Mouse (Mus musculus): Measurements from ENCODE around the gene Ggn. TPM values are rescaled to one million over a fixed set of nuclear protein-coding genes. Genes with fewer than 3 reads are reported as not detected.
"Not testable (repeated sequence)": the region's sequence is repeated elsewhere in the genome, so short reads cannot be mapped to it uniquely, and the experiment has no call there.

Ggn gene
- polyA plus RNA-seq, 2 experiments: 0.03 TPM; not detected in 1

GRCm38 (mm10) chr7:29126173-29126915 is 43.7 kb upstream of the Ggn start:
- WGBS (ENCODE audit: insufficient replicate concordance): 9% methylated on average over 7 of the region's 7 CpGs
- TF ChIP-seq CTCF (IDR thresholded peaks at IDR 0.05; ENCODE audit: low read depth) (peak; percentile 76), EP300 (IDR thresholded peaks at IDR 0.05; ENCODE audit: low read depth) (no peak)
- no peak overlapping the region for H3K4me2 ChIP-seq (ENCODE audit: low read depth)

GRCm38 (mm10) chr7:29128725-29129124 is 41.3 kb upstream of the Ggn start:
- no peaks in the 10 kb centered on the region; the same call in 1 of the 2 replicates for H3K27me3 ChIP-seq (ENCODE audit: control insufficient read depth, insufficient read depth, low read length)
- no peaks in the 10 kb centered on the region for H3K36me3 ChIP-seq (replicated peaks; ENCODE audit: control insufficient read depth, insufficient read depth, low read depth)
- no peaks in the 10 kb centered on the region for H3K9me3 ChIP-seq (ENCODE audit: control insufficient read depth, low read length)
- H3K4me2 ChIP-seq (ENCODE audit: low read depth): no peak overlapping the region
- WGBS (ENCODE audit: insufficient replicate concordance): 56% methylated on average over 2 of the region's 2 CpGs
- no peak for ATAC-seq (ENCODE audit: insufficient read depth)
- no peak overlapping the region for H3K27ac ChIP-seq
- H3K4me1 ChIP-seq (replicated peaks; ENCODE audit: control insufficient read depth in 2 of 2, insufficient read depth in 2 of 2, low read length in 1 of 2): peaks cover 0 to 10% of the 10 kb centered on the region in 2 experiments; a peak in 3 of 4 replicates
- no peak overlapping the region for H3K4me3 ChIP-seq (ENCODE audit: insufficient read depth in 1 of 2, low read depth in 2 of 2, low read length in 2 of 2)
- no peak overlapping the region for H3K9ac ChIP-seq (replicated peaks)
- no peak for DNase-seq (ENCODE audit: low read depth in 3 of 3, low spot score in 3 of 3)
- TF ChIP-seq CTCF (IDR thresholded peaks at IDR 0.05; ENCODE audit: low read depth) (peak; percentile 57), EP300 (IDR thresholded peaks at IDR 0.05; ENCODE audit: low read depth) (no peak)

More at GRCm38 (mm10) chr7:29126173-29126915, 43.7 kb upstream of the Ggn start:
- H3K36me3 ChIP-seq (replicated peaks; ENCODE audit: control insufficient read depth, insufficient read depth, low read depth): no peaks in the 10 kb centered on the region
- ATAC-seq (ENCODE audit: insufficient read depth) (peak; percentile 33; the same call in 1 of the 2 replicates), DNase-seq (ENCODE audit: low read depth in 3 of 3, low spot score in 3 of 3) (peak; percentile 24 to 48 (median 43))
- no peak overlapping the region for H3K4me3 ChIP-seq (ENCODE audit: insufficient read depth in 1 of 2, low read depth in 2 of 2, low read length in 2 of 2)
- H3K9me3 ChIP-seq (ENCODE audit: control insufficient read depth, low read length): no peaks in the 10 kb centered on the region
- no peaks in the 10 kb centered on the region; the same call in 1 of the 2 replicates for H3K27me3 ChIP-seq (ENCODE audit: control insufficient read depth, insufficient read depth, low read length)
- no peak overlapping the region for H3K9ac ChIP-seq (replicated peaks)
- no peak overlapping the region for H3K27ac ChIP-seq
- peaks cover 0 to 10% of the 10 kb centered on the region in 2 experiments; a peak in 3 of 4 replicates for H3K4me1 ChIP-seq (replicated peaks; ENCODE audit: control insufficient read depth in 2 of 2, insufficient read depth in 2 of 2, low read length in 1 of 2)

GRCm38 (mm10) chr7:29134230-29134629 is 35.8 kb upstream of the Ggn start:
- no peak for ATAC-seq (ENCODE audit: insufficient read depth)
- H3K4me2 ChIP-seq (ENCODE audit: low read depth): peak overlapping the region; percentile 1; the same call in 1 of the 2 replicates
- no peak for DNase-seq (ENCODE audit: low read depth in 3 of 3, low spot score in 3 of 3)
- no peak overlapping the region for H3K4me3 ChIP-seq (ENCODE audit: insufficient read depth in 1 of 2, low read depth in 2 of 2, low read length in 2 of 2)
- H3K9me3 ChIP-seq (ENCODE audit: control insufficient read depth, low read length): no peaks in the 10 kb centered on the region
- WGBS (ENCODE audit: insufficient replicate concordance): 4% methylated on average over 4 of the region's 4 CpGs
- no peaks in the 10 kb centered on the region for H3K36me3 ChIP-seq (replicated peaks; ENCODE audit: control insufficient read depth, insufficient read depth, low read depth)
- no peak overlapping the region for H3K9ac ChIP-seq (replicated peaks)
- H3K27me3 ChIP-seq (ENCODE audit: control insufficient read depth, insufficient read depth, low read length): no peaks in the 10 kb centered on the region; the same call in 1 of the 2 replicates
- no peaks in the 10 kb centered on the region for H3K4me1 ChIP-seq (replicated peaks; ENCODE audit: control insufficient read depth in 2 of 2, insufficient read depth in 2 of 2, low read length in 1 of 2)
- H3K27ac ChIP-seq: no peak overlapping the region
- TF ChIP-seq EP300 (IDR thresholded peaks at IDR 0.05; ENCODE audit: low read depth) (no peak), CTCF (IDR thresholded peaks at IDR 0.05; ENCODE audit: low read depth) (no peak)

GRCm38 (mm10) chr7:29134693-29135386 is 35.2 kb upstream of the Ggn start, which contains the start of gene Rasgrp4:
Rasgrp4 (plus strand) TSS chr7:29134851.
- Histone ChIP-seq H3K27me3 (ENCODE audit: control insufficient read depth, insufficient read depth, low read length) (no peaks in the 10 kb centered on the region; the same call in 1 of the 2 replicates), H3K9ac (replicated peaks) (no peak within 1 kb of the TSS), H3K4me2 (ENCODE audit: low read depth) (peak within 1 kb of the TSS; percentile 1; the same call in 1 of the 2 replicates), H3K9me3 (ENCODE audit: control insufficient read depth, low read length) (no peaks in the 10 kb centered on the region), H3K27ac (no peak within 1 kb of the TSS), H3K36me3 (replicated peaks; ENCODE audit: control insufficient read depth, insufficient read depth, low read depth) (no peaks in the 10 kb centered on the region), H3K4me1 (replicated peaks; ENCODE audit: control insufficient read depth in 2 of 2, insufficient read depth in 2 of 2, low read length in 1 of 2) (no peaks in the 10 kb centered on the region), H3K4me3 (ENCODE audit: insufficient read depth in 1 of 2, low read depth in 2 of 2, low read length in 2 of 2) (no peak within 1 kb of the TSS)
- 4% methylated on average over 16 of the region's 20 CpGs for WGBS (ENCODE audit: insufficient replicate concordance)
- DNase-seq (ENCODE audit: low read depth in 3 of 3, low spot score in 3 of 3) (no peak), ATAC-seq (ENCODE audit: insufficient read depth) (no peak)
- TF ChIP-seq EP300 (IDR thresholded peaks at IDR 0.05; ENCODE audit: low read depth): no peak
- no peak for TF ChIP-seq CTCF (IDR thresholded peaks at IDR 0.05; ENCODE audit: low read depth)

GRCm38 (mm10) chr7:29137429-29137828 is 32.6 kb upstream of the Ggn start:
- H3K27ac ChIP-seq: no peak overlapping the region
- no peak overlapping the region for H3K4me2 ChIP-seq (ENCODE audit: low read depth)

GRCm38 (mm10) chr7:29139237-29139636 is 30.8 kb upstream of the Ggn start:
- not testable (repeated sequence) for DNase-seq (ENCODE audit: low read depth in 3 of 3, low spot score in 3 of 3); H3K27me3 ChIP-seq (ENCODE audit: control insufficient read depth, insufficient read depth, low read length); H3K27ac ChIP-seq; H3K4me3 ChIP-seq (ENCODE audit: insufficient read depth in 1 of 2, low read depth in 2 of 2, low read length in 2 of 2); ATAC-seq (ENCODE audit: insufficient read depth); H3K9me3 ChIP-seq (ENCODE audit: control insufficient read depth, low read length); H3K4me1 ChIP-seq (replicated peaks; ENCODE audit: control insufficient read depth in 2 of 2, insufficient read depth in 2 of 2, low read length in 1 of 2); H3K36me3 ChIP-seq (replicated peaks; ENCODE audit: control insufficient read depth, insufficient read depth, low read depth); H3K9ac ChIP-seq (replicated peaks); H3K4me2 ChIP-seq (ENCODE audit: low read depth)
- 66% methylated on average over 3 of the region's 4 CpGs for WGBS (ENCODE audit: insufficient replicate concordance)

More at GRCm38 (mm10) chr7:29137429-29137828, 32.6 kb upstream of the Ggn start:
- no peak for TF ChIP-seq EP300 (IDR thresholded peaks at IDR 0.05; ENCODE audit: low read depth)
- TF ChIP-seq CTCF (IDR thresholded peaks at IDR 0.05; ENCODE audit: low read depth): no peak
- no peaks in the 10 kb centered on the region; the same call in 1 of the 2 replicates for H3K27me3 ChIP-seq (ENCODE audit: control insufficient read depth, insufficient read depth, low read length)
- H3K9ac ChIP-seq (replicated peaks): no peak overlapping the region
- H3K4me1 ChIP-seq (replicated peaks; ENCODE audit: control insufficient read depth in 2 of 2, insufficient read depth in 2 of 2, low read length in 1 of 2): no peaks in the 10 kb centered on the region
- ATAC-seq (ENCODE audit: insufficient read depth): no peak
- no peak overlapping the region for H3K4me3 ChIP-seq (ENCODE audit: insufficient read depth in 1 of 2, low read depth in 2 of 2, low read length in 2 of 2)
- no peak for DNase-seq (ENCODE audit: low read depth in 3 of 3, low spot score in 3 of 3)
- no peaks in the 10 kb centered on the region for H3K9me3 ChIP-seq (ENCODE audit: control insufficient read depth, low read length)
- 52% methylated on average over 16 of the region's 16 CpGs for WGBS (ENCODE audit: insufficient replicate concordance)
- no peaks in the 10 kb centered on the region for H3K36me3 ChIP-seq (replicated peaks; ENCODE audit: control insufficient read depth, insufficient read depth, low read depth)

Measured in liver, embryonic 14.5 days (tissue).